Mouse (Mus musculus) v-Abl transformed pro-B cells (cell line): Measurements from ENCODE around the gene Arhgef3.

Experiments used
- in situ Hi-C, 2 experiments: fragments of 400-800 bp; cut with MboI; formaldehyde crosslinking; loops; one replicate each; pipeline ENCODE4 v1.15.1; 2025; ENCODE audit not compliant: unreplicated experiment in 2 of 2

Gene Arhgef3

DNA sequence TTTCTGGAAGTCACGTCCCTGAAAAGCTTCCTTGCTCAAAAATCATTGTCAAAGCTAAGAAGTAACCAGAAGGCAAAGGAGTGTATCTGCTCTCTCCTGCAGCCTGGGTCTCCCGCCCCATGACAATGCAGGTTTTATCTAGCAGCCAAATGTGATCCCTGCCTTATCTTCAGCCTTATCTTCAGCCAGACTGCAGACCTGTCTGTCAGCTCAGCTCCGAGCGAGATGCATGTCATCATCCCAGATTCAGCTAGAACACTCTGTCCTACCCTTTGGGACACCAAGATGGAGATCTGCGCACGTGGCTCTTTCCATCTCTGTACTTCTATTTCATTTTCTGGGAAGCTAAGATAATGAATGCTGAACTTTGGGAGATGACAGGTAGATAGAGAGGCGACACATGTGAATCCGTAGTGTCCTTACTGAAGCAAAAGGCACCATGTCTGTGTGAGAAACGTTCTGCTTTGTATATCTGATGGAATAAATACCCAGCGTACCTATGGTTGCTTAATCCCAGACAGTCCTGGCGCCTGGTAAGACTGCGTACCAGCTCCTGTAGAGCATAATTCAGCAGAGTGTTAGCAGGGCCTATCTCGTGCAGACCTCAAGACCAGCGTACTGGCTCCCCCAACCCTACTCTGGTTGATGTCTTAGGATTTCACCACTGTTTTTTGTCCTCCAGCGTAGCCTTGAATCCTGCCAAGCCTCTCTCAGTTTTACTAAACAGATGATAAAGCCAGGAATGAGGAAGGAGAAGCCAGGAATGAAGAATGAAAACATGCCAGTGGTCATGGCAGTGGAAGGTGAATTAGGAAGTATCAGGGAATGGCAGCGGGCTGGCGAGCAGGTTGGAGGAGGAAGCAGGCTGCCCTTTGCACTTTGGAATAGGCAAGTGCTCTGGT lies 235.4 kb downstream of the Arhgef3 start:
- in situ Hi-C loops: loop anchor here in 1 of 2 experiments (25.0 kb wide), 3 partner anchors 313 to 713 kb away; partner anchors contain the start of genes Arf4 and Il17rd

- in situ Hi-C loops: loop anchor here in 1 of 2 experiments (25.0 kb wide), 1 partner anchor 714 kb away; the partner anchor contains the start of gene Arf4
Observed at GRCm38 (mm10) chr14:27351051-27351475, 236.4 kb downstream of the Arhgef3 start.

DNA sequence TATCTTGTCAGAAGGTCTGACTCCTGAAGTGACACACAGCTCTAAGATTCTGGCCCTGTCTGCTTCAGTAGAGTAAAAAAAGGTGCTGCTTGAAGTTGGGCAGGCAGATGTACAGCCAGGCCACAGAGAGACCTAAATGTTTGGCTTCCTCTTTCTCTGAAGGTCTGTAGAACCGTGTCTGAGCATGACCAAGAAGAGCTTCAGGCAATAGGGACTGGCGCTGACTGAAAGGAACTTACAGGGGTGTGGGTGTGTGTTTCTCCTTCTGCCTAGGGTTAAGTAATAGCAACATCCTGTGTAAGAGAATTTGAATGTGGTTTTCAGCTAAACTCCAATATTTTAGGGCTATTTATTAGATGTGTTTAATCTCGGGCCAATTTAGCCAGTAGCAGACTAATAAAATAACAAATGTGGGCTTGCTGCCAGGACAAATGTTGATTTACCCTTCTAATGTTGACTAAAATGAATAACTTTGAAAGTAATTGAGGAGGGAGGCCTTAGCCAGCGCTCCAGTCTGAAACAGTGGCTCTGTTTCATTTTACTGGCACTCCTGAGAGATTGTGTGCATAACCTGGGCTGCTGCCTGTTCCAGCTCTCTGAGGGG lies 236.9 kb downstream of the Arhgef3 start:
- in situ Hi-C loops: loop anchor here in 1 of 2 experiments (25.0 kb wide), 1 partner anchor 714 kb away; the partner anchor contains the start of gene Arf4

- in situ Hi-C loops: loop anchor here in 1 of 2 experiments (25.0 kb wide), 1 partner anchor 715 kb away; the partner anchor contains the start of gene Arf4
Observed at GRCm38 (mm10) chr14:27352470-27352869, 237.8 kb downstream of the Arhgef3 start.

GRCm38 (mm10) chr14:27355151-27355550 lies 240.5 kb downstream of the Arhgef3 start:
- in situ Hi-C loops: loop anchor here in 1 of 2 experiments (25.0 kb wide), 1 partner anchor 718 kb away; the partner anchor contains the start of gene Arf4

- in situ Hi-C loops: loop anchor here in 1 of 2 experiments (25.0 kb wide), 1 partner anchor 719 kb away; the partner anchor contains the start of gene Arf4
Observed at GRCm38 (mm10) chr14:27355937-27356336, 241.2 kb downstream of the Arhgef3 start.

GRCm38 (mm10) chr14:27357139-27357538 lies 242.4 kb downstream of the Arhgef3 start:
- in situ Hi-C loops: loop anchor here in 1 of 2 experiments (25.0 kb wide), 1 partner anchor 720 kb away; the partner anchor contains the start of gene Arf4

- in situ Hi-C loops: loop anchor here in 1 of 2 experiments (25.0 kb wide), 1 partner anchor 721 kb away; the partner anchor contains the start of gene Arf4
Observed at GRCm38 (mm10) chr14:27358202-27358601, 243.5 kb downstream of the Arhgef3 start.

- in situ Hi-C loops: loop anchor here in 1 of 2 experiments (25.0 kb wide), 1 partner anchor 724 kb away; the partner anchor contains the start of gene Arf4
Observed at GRCm38 (mm10) chr14:27360849-27361248, 246.2 kb downstream of the Arhgef3 start.

GRCm38 (mm10) chr14:27361514-27361913 lies 246.8 kb downstream of the Arhgef3 start:
- in situ Hi-C loops: loop anchor here in 1 of 2 experiments (25.0 kb wide), 1 partner anchor 724 kb away; the partner anchor contains the start of gene Arf4

GRCm38 (mm10) chr14:27364668-27365257 lies 250.1 kb downstream of the Arhgef3 start:
- in situ Hi-C loops: loop anchor here (5.0 to 25.0 kb wide), 2 partner anchors 38 to 727 kb away; partner anchors contain the start of gene Arf4 (in 1 of the 2)

GRCm38 (mm10) chr14:27367117-27367711 lies 252.5 kb downstream of the Arhgef3 start:
- in situ Hi-C loops: loop anchor here (5.0 to 25.0 kb wide), 2 partner anchors 35 to 730 kb away; partner anchors contain the start of gene Arf4 (in 1 of the 2)

- in situ Hi-C loops: loop anchor here (5.0 to 25.0 kb wide), 2 partner anchors 34 to 731 kb away; partner anchors contain the start of gene Arf4 (in 1 of the 2)
Observed at GRCm38 (mm10) chr14:27368619-27369018, 253.9 kb downstream of the Arhgef3 start.

DNA sequence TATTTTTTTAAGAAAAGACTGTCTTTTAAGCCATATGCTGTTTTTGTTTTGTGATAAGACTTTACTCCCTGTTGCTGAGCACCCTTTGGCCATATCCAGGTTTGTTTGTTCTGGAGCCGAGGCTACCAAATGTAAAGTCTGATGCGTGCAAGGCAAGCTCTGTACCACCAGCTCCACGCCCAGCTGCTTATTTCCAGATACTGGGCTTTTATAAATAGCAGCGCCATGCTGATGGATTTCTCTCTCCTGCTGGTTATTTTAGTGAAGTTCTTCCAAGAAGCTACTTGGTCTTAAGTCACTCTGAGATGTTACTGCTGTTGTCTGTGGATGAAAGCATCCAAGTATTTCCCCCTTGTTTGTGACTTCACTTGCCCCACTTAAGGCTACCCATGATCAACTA lies 254.8 kb downstream of the Arhgef3 start:
- in situ Hi-C loops: loop anchor here (5.0 to 25.0 kb wide), 2 partner anchors 33 to 732 kb away; partner anchors contain the start of gene Arf4 (in 1 of the 2)

DNA sequence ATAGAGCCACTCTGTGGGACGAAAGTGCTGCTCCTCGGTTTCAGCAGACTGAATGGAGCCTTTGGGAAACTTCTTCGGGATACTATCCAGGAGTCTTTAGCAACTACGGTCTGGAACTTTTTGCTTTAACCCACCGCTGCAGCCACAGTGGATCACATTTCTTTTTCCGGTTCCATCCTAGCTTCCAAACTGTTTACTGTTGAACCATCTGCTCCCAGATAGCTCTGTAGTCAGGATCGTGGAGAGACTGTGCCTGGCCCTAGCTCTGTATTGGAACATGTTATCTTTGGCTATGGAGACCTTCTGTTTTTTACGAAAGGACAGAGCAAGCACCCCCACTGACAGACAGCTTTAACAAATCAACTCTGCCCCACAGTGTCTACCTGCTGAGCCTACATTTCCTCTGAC lies 257.0 kb downstream of the Arhgef3 start:
- in situ Hi-C loops: loop anchor here in 1 of 2 experiments (25.0 kb wide), 1 partner anchor 734 kb away; the partner anchor contains the start of gene Arf4

GRCm38 (mm10) chr14:27373498-27373897 lies 258.8 kb downstream of the Arhgef3 start:
- in situ Hi-C loops: loop anchor here in 1 of 2 experiments (25.0 kb wide), 1 partner anchor 736 kb away; the partner anchor contains the start of gene Arf4

- in situ Hi-C loops: no loop called here
Observed at GRCm38 (mm10) chr14:27376115-27376648, 261.5 kb downstream of the Arhgef3 start.

DNA sequence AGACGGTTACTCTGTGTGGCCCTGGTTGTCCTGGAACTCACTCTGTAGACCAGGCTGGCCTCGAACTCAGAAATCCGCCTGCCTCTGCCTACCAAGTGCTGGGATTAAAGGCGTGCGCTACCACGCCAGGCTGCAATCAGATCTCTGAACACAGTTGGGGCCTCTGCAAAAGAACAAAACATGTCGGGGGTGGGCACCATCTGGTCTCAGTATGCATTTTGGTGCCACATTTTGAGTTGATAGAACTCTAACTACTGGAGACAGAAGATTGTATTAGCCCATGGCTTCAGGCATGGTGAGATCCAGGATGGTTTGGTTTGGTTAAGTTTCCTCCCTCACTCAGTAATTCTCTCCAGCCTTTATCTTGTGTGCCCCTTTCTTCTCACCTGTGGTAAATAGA lies 264.0 kb downstream of the Arhgef3 start:
- in situ Hi-C loops: no loop called here

DNA sequence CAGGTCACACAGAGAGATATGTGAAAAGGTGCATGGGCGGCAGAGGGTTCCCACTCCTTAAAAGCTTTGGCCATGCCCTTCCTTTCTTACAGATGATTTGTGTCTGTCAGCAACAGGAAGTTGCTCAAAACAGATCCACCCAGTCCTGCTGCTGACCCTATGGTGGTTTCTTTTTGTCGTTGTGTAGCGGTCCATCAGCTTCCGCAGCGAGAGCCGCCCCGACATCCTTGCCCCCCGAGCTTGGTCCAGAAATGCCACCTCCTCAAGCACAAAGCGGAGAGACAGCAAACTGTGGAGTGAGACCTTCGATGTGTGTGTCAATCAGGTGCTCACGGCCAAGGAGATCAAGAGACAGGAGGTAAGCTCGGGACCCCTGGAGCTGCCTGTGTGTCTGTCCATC lies 264.7 kb downstream of the Arhgef3 start:
- in situ Hi-C loops: no loop called here
